Mouse (Mus musculus) CH12.LX (cell line): Measurements from ENCODE around the gene Gm20388.

Experiments
- CHD1 ChIP-seq: IDR thresholded peaks from 2 replicates; pipeline ENCODE4 v1.6.1; 2012; ENCODE audit warnings: low read depth, low read length, improper control_type of control experiment, inconsistent platforms
- CHD2 ChIP-seq: IDR thresholded peaks from 2 replicates; pipeline ENCODE4 v1.6.1; 2011; ENCODE audit warnings: low read length, improper control_type of control experiment
- CTCF ChIP-seq, 2 experiments: IDR thresholded peaks in 1 of 2; conservative IDR thresholded peaks in 1 of 2; 2 replicates each; pipeline ENCODE4 v1.5.1; 2011 to 2012; ENCODE audit warnings: low read depth in 2 of 2, low read length in 2 of 2, improper control_type of control experiment in 1 of 2, inconsistent platforms in 1 of 2, mild to moderate bottlenecking in 1 of 2, moderate library complexity in 1 of 2
- EP300 ChIP-seq: IDR thresholded peaks from 2 replicates; pipeline ENCODE4 v1.6.1; 2011; ENCODE audit warnings: low read length, improper control_type of control experiment
- JUND ChIP-seq: conservative IDR thresholded peaks from 2 replicates; pipeline ENCODE4 v1.6.1; 2011; ENCODE audit warnings: low read depth, low read length, improper control_type of control experiment
- MAZ ChIP-seq: IDR thresholded peaks from 2 replicates; pipeline ENCODE4 v1.6.1; 2012; ENCODE audit warnings: low read depth, mild to moderate bottlenecking, inconsistent platforms, low read length, improper control_type of control experiment, moderate library complexity
- MEF2A ChIP-seq: IDR thresholded peaks from 2 replicates; pipeline ENCODE4 v1.6.1; 2014; ENCODE audit warnings: low read depth, mild to moderate bottlenecking, inconsistent platforms, low read length, improper control_type of control experiment, borderline replicate concordance
- PAX5 ChIP-seq: IDR thresholded peaks from 2 replicates; pipeline ENCODE4 v1.6.1; 2012; ENCODE audit warnings: low read length, inconsistent platforms, mixed read lengths
- POLR2A ChIP-seq: IDR thresholded peaks from 2 replicates; pipeline ENCODE4 v1.6.1; 2011; ENCODE audit warnings: low read depth, mild to moderate bottlenecking, improper control_type of control experiment, low read length
- SIN3A ChIP-seq: IDR thresholded peaks from 2 replicates; pipeline ENCODE4 v1.6.1; 2012; ENCODE audit warnings: low read length, improper control_type of control experiment, inconsistent platforms
- TCF12 ChIP-seq: IDR thresholded peaks from 2 replicates; pipeline ENCODE4 v1.6.1; 2014; ENCODE audit warnings: low read depth, mild to moderate bottlenecking, inconsistent platforms, low read length, improper control_type of control experiment
- USF1 ChIP-seq: IDR thresholded peaks from 2 replicates; pipeline ENCODE4 v1.6.1; 2014; ENCODE audit warnings: low read depth, mild to moderate bottlenecking, inconsistent platforms, low read length, improper control_type of control experiment
- ZC3H11A ChIP-seq: IDR thresholded peaks from 2 replicates; pipeline ENCODE4 v1.6.1; 2012; ENCODE audit warnings: low read depth, mild to moderate bottlenecking, inconsistent platforms, low read length, improper control_type of control experiment
- ZMIZ1 ChIP-seq: IDR thresholded peaks from 2 replicates; pipeline ENCODE4 v1.6.1; 2012; ENCODE audit warnings: low read depth, mild to moderate bottlenecking, inconsistent platforms, low read length, improper control_type of control experiment

DNA sequence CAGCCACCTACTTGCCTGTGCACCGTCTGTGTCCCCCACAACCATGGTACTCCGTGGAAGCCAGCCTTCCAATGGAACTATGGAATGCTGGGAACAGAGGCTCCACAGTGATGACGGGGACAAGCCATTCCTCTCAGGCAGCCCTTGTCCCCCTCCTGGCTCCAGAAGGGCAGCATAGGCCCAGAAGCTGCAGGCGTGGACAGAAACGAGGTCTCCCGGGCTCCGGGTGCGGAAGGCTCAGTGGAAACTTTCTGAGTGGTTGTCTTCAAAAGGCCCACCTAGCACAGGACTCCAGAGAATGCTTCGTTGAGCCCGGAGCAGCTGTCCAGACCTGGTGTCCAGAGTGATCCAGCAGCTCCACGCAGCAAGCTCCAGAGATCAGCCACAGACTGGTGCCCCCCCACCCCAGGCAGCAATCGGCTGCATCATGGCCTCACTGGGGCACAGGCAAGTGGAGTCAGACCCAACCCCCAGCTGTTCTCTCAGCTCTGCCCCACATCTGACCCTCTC is 1633.7 kb downstream of the Gm20388 start, which contains the start of gene 1700018B08Rik:
- TF ChIP-seq EP300 (no peak), POLR2A (no peak), ZC3H11A (no peak), CHD2 (no peak), CTCF (conservative IDR thresholded peaks at IDR 0.05 in 1 of 2, IDR thresholded peaks at IDR 0.05 in 1 of 2; ENCODE audit: low read depth in 2 of 2, low read length in 2 of 2) (no peak), JUND (no peak), SIN3A (no peak), PAX5 (no peak), ZMIZ1 (no peak), USF1 (no peak), MEF2A (no peak), MAZ (no peak), TCF12 (no peak), CHD1 (no peak)
